Mouse (Mus musculus): ENCODE measurements at regions not wholly inside any gene's neighbourhood (a gene's known extent, or its start where the extent isn't known, plus 50 kb on each side); places are given as distances from the start of the nearest gene placed in this dataset.
A peak's percentile ranks its signal among the peaks of the same experiment; 100 is the strongest.

- Histone ChIP-seq H3K27me3 (ENCODE audit: insufficient read depth, low read length) (no peaks in the 10 kb centered on the region), H3K9me3 (ENCODE audit: low read length) (no peaks in the 10 kb centered on the region), H3K36me3 (ENCODE audit: insufficient read depth, low read length) (peaks cover 19% of the 10 kb centered on the region), H3K4me1 (ENCODE audit: insufficient read depth, low read length) (peaks cover 26% of the 10 kb centered on the region), H3K4me3 (ENCODE audit: low read length) (no peak overlapping the region), H3K4me2 (replicated peaks; ENCODE audit: low read depth, low read length) (no peak overlapping the region), H3K27ac (ENCODE audit: low read length) (no peak overlapping the region), H3K9ac (replicated peaks; ENCODE audit: low read length) (no peak overlapping the region)
- 71% methylated on average over 3 of the region's 3 CpGs for WGBS
- ATAC-seq (ENCODE audit: low FRiP score, low TSS enrichment), result peak; percentile 28; the same call in 1 of the 2 replicates
Observed at GRCm38 (mm10) chr1:137929764-137930163, 245.7 kb downstream of the Ptprc start.

- H3K36me3 ChIP-seq (ENCODE audit: insufficient read depth, low read length), result peaks cover 14% of the 10 kb centered on the region; the same call in 1 of the 2 replicates
- peak; percentile 72 for ATAC-seq (ENCODE audit: low FRiP score, low TSS enrichment)
- peak overlapping the region; percentile 37 for H3K27ac ChIP-seq (ENCODE audit: low read length)
- WGBS, result 23% methylated on average over 6 of the region's 6 CpGs
- H3K27me3 ChIP-seq (ENCODE audit: insufficient read depth, low read length), result no peaks in the 10 kb centered on the region
- no peaks in the 10 kb centered on the region for H3K9me3 ChIP-seq (ENCODE audit: low read length)
- H3K4me3 ChIP-seq (ENCODE audit: low read length), result no peak overlapping the region
- peaks cover 26% of the 10 kb centered on the region for H3K4me1 ChIP-seq (ENCODE audit: insufficient read depth, low read length)
- no peak overlapping the region for H3K9ac ChIP-seq (replicated peaks; ENCODE audit: low read length)
- peak overlapping the region; percentile 47; the same call in 1 of the 2 replicates for H3K4me2 ChIP-seq (replicated peaks; ENCODE audit: low read depth, low read length)
Observed at GRCm38 (mm10) chr1:137928522-137928921, 247.0 kb downstream of the Ptprc start.

- Histone ChIP-seq H3K27me3 (ENCODE audit: insufficient read depth, low read length) (no peaks in the 10 kb centered on the region), H3K9me3 (ENCODE audit: low read length) (no peaks in the 10 kb centered on the region), H3K4me1 (ENCODE audit: insufficient read depth, low read length) (peaks cover 26% of the 10 kb centered on the region), H3K27ac (ENCODE audit: low read length) (peak overlapping the region; percentile 78; the same call in 1 of the 2 replicates), H3K4me2 (replicated peaks; ENCODE audit: low read depth, low read length) (peak overlapping the region; percentile 47), H3K36me3 (ENCODE audit: insufficient read depth, low read length) (peaks cover 14% of the 10 kb centered on the region; the same call in 1 of the 2 replicates), H3K4me3 (ENCODE audit: low read length) (peak overlapping the region; percentile 28), H3K9ac (replicated peaks; ENCODE audit: low read length) (peak overlapping the region; percentile 51; the same call in 1 of the 2 replicates)
- ATAC-seq (ENCODE audit: low FRiP score, low TSS enrichment), result peak; percentile 91
- WGBS, result 19% methylated on average over 11 of the region's 11 CpGs
Observed at GRCm38 (mm10) chr1:137927953-137928352, 247.6 kb downstream of the Ptprc start.

- Histone ChIP-seq H3K4me2 (replicated peaks; ENCODE audit: low read depth, low read length) (no peak overlapping the region), H3K27ac (ENCODE audit: low read length) (no peak overlapping the region), H3K9ac (replicated peaks; ENCODE audit: low read length) (no peak overlapping the region), H3K27me3 (ENCODE audit: insufficient read depth, low read length) (no peaks in the 10 kb centered on the region), H3K4me1 (ENCODE audit: insufficient read depth, low read length) (peaks cover 26% of the 10 kb centered on the region), H3K4me3 (ENCODE audit: low read length) (no peak overlapping the region), H3K36me3 (ENCODE audit: insufficient read depth, low read length) (0 out of 2 replicates have a peak, but pooled peaks cover 3% of the 10 kb centered on the region), H3K9me3 (ENCODE audit: low read length) (no peaks in the 10 kb centered on the region)
- no peak for ATAC-seq (ENCODE audit: low FRiP score, low TSS enrichment)
- WGBS, result 51% methylated on average over 4 of the region's 4 CpGs
Observed at GRCm38 (mm10) chr1:137926326-137926725, 249.2 kb downstream of the Ptprc start.

- ATAC-seq (ENCODE audit: low FRiP score, low TSS enrichment), result no peak
- no peaks in the 10 kb centered on the region for H3K27me3 ChIP-seq (ENCODE audit: insufficient read depth, low read length)
- H3K4me1 ChIP-seq (ENCODE audit: insufficient read depth, low read length), result peaks cover 26% of the 10 kb centered on the region
- no peak overlapping the region for H3K4me2 ChIP-seq (replicated peaks; ENCODE audit: low read depth, low read length)
- H3K4me3 ChIP-seq (ENCODE audit: low read length), result no peak overlapping the region
- H3K9ac ChIP-seq (replicated peaks; ENCODE audit: low read length), result no peak overlapping the region
- H3K27ac ChIP-seq (ENCODE audit: low read length), result no peak overlapping the region
- no peaks in the 10 kb centered on the region for H3K9me3 ChIP-seq (ENCODE audit: low read length)
- WGBS, result 72% methylated on average over 6 of the region's 6 CpGs
- H3K36me3 ChIP-seq (ENCODE audit: insufficient read depth, low read length), result no peaks in the 10 kb centered on the region
Observed at GRCm38 (mm10) chr1:137924156-137924555, 251.4 kb downstream of the Ptprc start.

GRCm38 (mm10) chr1:137923705-137924104, 251.8 kb downstream of the Ptprc start:
- peaks cover 25% of the 10 kb centered on the region for H3K4me1 ChIP-seq (ENCODE audit: insufficient read depth, low read length)
- H3K27me3 ChIP-seq (ENCODE audit: insufficient read depth, low read length), result no peaks in the 10 kb centered on the region
- H3K9ac ChIP-seq (replicated peaks; ENCODE audit: low read length), result no peak overlapping the region
- H3K4me3 ChIP-seq (ENCODE audit: low read length), result no peak overlapping the region
- 74% methylated on average over 2 of the region's 2 CpGs for WGBS
- no peak for ATAC-seq (ENCODE audit: low FRiP score, low TSS enrichment)
- H3K4me2 ChIP-seq (replicated peaks; ENCODE audit: low read depth, low read length), result no peak overlapping the region
- no peak overlapping the region for H3K27ac ChIP-seq (ENCODE audit: low read length)
- no peaks in the 10 kb centered on the region for H3K36me3 ChIP-seq (ENCODE audit: insufficient read depth, low read length)
- no peaks in the 10 kb centered on the region for H3K9me3 ChIP-seq (ENCODE audit: low read length)

- Histone ChIP-seq H3K27ac (ENCODE audit: low read length) (no peak overlapping the region), H3K9me3 (ENCODE audit: low read length) (no peaks in the 10 kb centered on the region), H3K4me1 (ENCODE audit: insufficient read depth, low read length) (peaks cover 16% of the 10 kb centered on the region), H3K36me3 (ENCODE audit: insufficient read depth, low read length) (peaks cover 5% of the 10 kb centered on the region; the same call in 1 of the 2 replicates), H3K4me2 (replicated peaks; ENCODE audit: low read depth, low read length) (no peak overlapping the region), H3K27me3 (ENCODE audit: insufficient read depth, low read length) (no peaks in the 10 kb centered on the region), H3K9ac (replicated peaks; ENCODE audit: low read length) (no peak overlapping the region), H3K4me3 (ENCODE audit: low read length) (no peak overlapping the region)
- no peak for ATAC-seq (ENCODE audit: low FRiP score, low TSS enrichment)
- 93% methylated on average over 7 of the region's 7 CpGs for WGBS
Observed at GRCm38 (mm10) chr1:137922769-137923168, 252.7 kb downstream of the Ptprc start.

- Histone ChIP-seq H3K36me3 (ENCODE audit: insufficient read depth, low read length) (peaks cover 6% of the 10 kb centered on the region; the same call in 1 of the 2 replicates), H3K9me3 (ENCODE audit: low read length) (no peaks in the 10 kb centered on the region), H3K27ac (ENCODE audit: low read length) (no peak overlapping the region), H3K4me3 (ENCODE audit: low read length) (no peak overlapping the region), H3K4me2 (replicated peaks; ENCODE audit: low read depth, low read length) (no peak overlapping the region), H3K4me1 (ENCODE audit: insufficient read depth, low read length) (peaks cover 8% of the 10 kb centered on the region; the same call in 1 of the 2 replicates), H3K9ac (replicated peaks; ENCODE audit: low read length) (no peak overlapping the region), H3K27me3 (ENCODE audit: insufficient read depth, low read length) (no peaks in the 10 kb centered on the region)
- no peak for ATAC-seq (ENCODE audit: low FRiP score, low TSS enrichment)
- 88% methylated on average over 2 of the region's 2 CpGs for WGBS
Observed at GRCm38 (mm10) chr1:137921592-137921991, 253.9 kb downstream of the Ptprc start.

- H3K4me1 ChIP-seq (ENCODE audit: insufficient read depth, low read length), result no peaks in the 10 kb centered on the region
- H3K9ac ChIP-seq (replicated peaks; ENCODE audit: low read length), result no peak overlapping the region
- H3K9me3 ChIP-seq (ENCODE audit: low read length), result no peaks in the 10 kb centered on the region
- no peaks in the 10 kb centered on the region for H3K27me3 ChIP-seq (ENCODE audit: insufficient read depth, low read length)
- no peak for ATAC-seq (ENCODE audit: low FRiP score, low TSS enrichment)
- H3K4me2 ChIP-seq (replicated peaks; ENCODE audit: low read depth, low read length), result no peak overlapping the region
- H3K4me3 ChIP-seq (ENCODE audit: low read length), result no peak overlapping the region
- H3K27ac ChIP-seq (ENCODE audit: low read length), result no peak overlapping the region
- peaks cover 8% of the 10 kb centered on the region; the same call in 1 of the 2 replicates for H3K36me3 ChIP-seq (ENCODE audit: insufficient read depth, low read length)
- 79% methylated on average over 6 of the region's 6 CpGs for WGBS
Observed at GRCm38 (mm10) chr1:137919739-137920563, 255.6 kb downstream of the Ptprc start.

- no peak overlapping the region for H3K27ac ChIP-seq (ENCODE audit: low read length)
- no peaks in the 10 kb centered on the region for H3K4me1 ChIP-seq (ENCODE audit: insufficient read depth, low read length)
- H3K4me3 ChIP-seq (ENCODE audit: low read length), result no peak overlapping the region
- no peak overlapping the region for H3K4me2 ChIP-seq (replicated peaks; ENCODE audit: low read depth, low read length)
- H3K27me3 ChIP-seq (ENCODE audit: insufficient read depth, low read length), result no peaks in the 10 kb centered on the region
- no peak overlapping the region for H3K9ac ChIP-seq (replicated peaks; ENCODE audit: low read length)
- ATAC-seq (ENCODE audit: low FRiP score, low TSS enrichment), result no peak
- H3K9me3 ChIP-seq (ENCODE audit: low read length), result no peaks in the 10 kb centered on the region
- H3K36me3 ChIP-seq (ENCODE audit: insufficient read depth, low read length), result peaks cover 8% of the 10 kb centered on the region; the same call in 1 of the 2 replicates
- 87% methylated on average over 1 of the region's 1 CpGs for WGBS
Observed at GRCm38 (mm10) chr1:137917449-137917848, 258.1 kb downstream of the Ptprc start.
